Mouse (Mus musculus) embryonic fibroblast, embryonic 13.5 days (primary cell): ENCODE data around the gene Tstd1.

Experiments used
- CTCF ChIP-seq: IDR thresholded peaks from 2 replicates; pipeline ENCODE4 v1.5.1; 2011; ENCODE audit warnings: mild to moderate bottlenecking, control low read depth, low read length, moderate library complexity, borderline replicate concordance; ENCODE audit not compliant: insufficient read depth
- POLR2A ChIP-seq: IDR thresholded peaks from 2 replicates; pipeline ENCODE4 v1.6.1; 2011; ENCODE audit warnings: low read depth, mild to moderate bottlenecking, control low read depth, low read length, moderate library complexity

DNA sequence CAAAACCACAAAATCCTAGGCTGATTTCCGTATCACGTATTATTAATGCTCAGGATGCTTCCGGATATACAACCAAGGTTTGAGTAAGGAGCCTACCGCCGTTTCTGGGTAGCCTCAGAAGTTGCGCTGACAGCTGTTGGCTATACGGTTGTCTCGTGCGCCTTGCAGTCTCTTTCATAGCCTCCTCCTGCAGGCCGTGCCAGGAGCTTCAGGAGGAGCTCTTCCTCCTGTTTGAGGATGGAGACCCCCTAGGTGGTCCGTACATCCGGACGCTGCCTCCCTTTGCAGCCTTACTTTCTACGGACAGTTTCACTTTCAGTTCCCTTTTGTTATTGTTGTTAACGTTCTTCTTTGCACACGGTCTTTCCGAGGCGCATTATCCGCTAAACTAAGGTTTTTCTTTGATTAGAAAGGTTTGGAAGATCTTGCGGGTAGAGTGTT, 6.7 kb upstream of the Tstd1 start:
- TF ChIP-seq POLR2A (0 out of 2 replicates have a peak, but pooled peaks have one; percentile 25), CTCF (no peak)
